Mouse (Mus musculus) erythroblast, embryonic 14.5 days (primary cell): ENCODE data around the gene Zfp641. TPM values are rescaled to one million over a fixed set of nuclear protein-coding genes. Genes with fewer than 3 reads are reported as not detected.

ENCODE experiments used
- H3K27me3 ChIP-seq: 2 replicates; pipeline ENCODE4 v1.6.1; 2012; ENCODE audit warnings: inconsistent platforms; ENCODE audit not compliant: control insufficient read depth
- H3K36me3 ChIP-seq: 2 replicates; pipeline ENCODE4 v1.6.1; 2012; ENCODE audit warnings: mild to moderate bottlenecking, inconsistent platforms; ENCODE audit not compliant: control insufficient read depth
- H3K4me1 ChIP-seq: 2 replicates; pipeline ENCODE4 v1.6.1; 2012; ENCODE audit warnings: inconsistent platforms; ENCODE audit not compliant: control insufficient read depth
- H3K4me3 ChIP-seq: replicated peaks from 2 replicates; pipeline ENCODE3; 2012; ENCODE audit warnings: moderate library complexity, mild to moderate bottlenecking, inconsistent platforms
- H3K9me3 ChIP-seq: 2 replicates; pipeline ENCODE4 v1.6.1; 2012; ENCODE audit warnings: low read length, inconsistent platforms, mixed read lengths; ENCODE audit not compliant: control insufficient read depth
- GATA1 ChIP-seq: IDR thresholded peaks from 2 replicates; pipeline ENCODE4 v1.6.1; 2012; ENCODE audit warnings: low read length, inconsistent platforms, mixed read lengths
- TAL1 ChIP-seq: IDR thresholded peaks from 3 replicates; pipeline ENCODE4 v1.6.1; 2012; ENCODE audit warnings: low read length, inconsistent platforms, mixed read lengths
- polyA plus RNA-seq: library from polyadenylated mRNA; stranded (reverse); fragments of >175 nt; gene quantifications from 2 replicates; pipeline ENCODE4 v1.2.3, GENCODE M21; 2012

Zfp641 gene
- 0.03 TPM in 1 of 2 replicates, not detected in the other for polyA plus RNA-seq

- Histone ChIP-seq H3K9me3 (no peaks in the 10 kb centered on the region), H3K4me1 (no peaks in the 10 kb centered on the region), H3K27me3 (peaks cover 29% of the 10 kb centered on the region), H3K4me3 (peak within 1 kb of the TSS; percentile 41), H3K36me3 (no peaks in the 10 kb centered on the region)
- no peak for TF ChIP-seq TAL1
- no peak for TF ChIP-seq GATA1
These were observed at the start of gene Zfp641 for GRCm38 (mm10) chr15:98295628-98296551. Zfp641 (minus strand) TSS chr15:98296161.

GRCm38 (mm10) chr15:98340887-98341286 is 44.9 kb upstream of the Zfp641 start, which contains the start of gene Olfr284:
Olfr284 (minus strand) TSS chr15:98340987.
- no peak for TF ChIP-seq GATA1
- TF ChIP-seq TAL1: no peak
- no peak within 1 kb of the TSS for H3K4me3 ChIP-seq
- H3K36me3 ChIP-seq: no peaks in the 10 kb centered on the region
- H3K9me3 ChIP-seq: peaks cover 4% of the 10 kb centered on the region; the same call in 1 of the 2 replicates
- no peaks in the 10 kb centered on the region for H3K27me3 ChIP-seq
- no peaks in the 10 kb centered on the region for H3K4me1 ChIP-seq

- Histone ChIP-seq H3K9me3 (peaks cover 6% of the 10 kb centered on the region), H3K4me1 (no peaks in the 10 kb centered on the region), H3K36me3 (no peaks in the 10 kb centered on the region), H3K4me3 (no peak within 1 kb of the TSS), H3K27me3 (no peaks in the 10 kb centered on the region)
- TF ChIP-seq GATA1 (no peak), TAL1 (no peak)
These were observed 21.3 kb upstream of the Zfp641 start, which contains the start of gene Olfr285 for GRCm38 (mm10) chr15:98317177-98317724. Olfr285 (minus strand) TSS chr15:98317353.

GRCm38 (mm10) chr15:98315703-98316102 is 19.7 kb upstream of the Zfp641 start:
- TF ChIP-seq GATA1: no peak
- TF ChIP-seq TAL1: no peak
- Histone ChIP-seq H3K4me1 (no peaks in the 10 kb centered on the region), H3K27me3 (no peaks in the 10 kb centered on the region), H3K4me3 (no peak overlapping the region), H3K36me3 (no peaks in the 10 kb centered on the region), H3K9me3 (no peaks in the 10 kb centered on the region)

- Histone ChIP-seq H3K36me3 (no peaks in the 10 kb centered on the region), H3K9me3 (no peaks in the 10 kb centered on the region), H3K27me3 (peaks cover 29% of the 10 kb centered on the region), H3K4me3 (no peak overlapping the region), H3K4me1 (no peaks in the 10 kb centered on the region)
- no peak for TF ChIP-seq TAL1
- no peak for TF ChIP-seq GATA1
These were observed 2.3 kb downstream of the Zfp641 start for GRCm38 (mm10) chr15:98293651-98294050.

GRCm38 (mm10) chr15:98288566-98288965 is 7.4 kb downstream of the Zfp641 start:
- H3K4me3 ChIP-seq: no peak overlapping the region
- H3K9me3 ChIP-seq: no peaks in the 10 kb centered on the region
- no peaks in the 10 kb centered on the region for H3K27me3 ChIP-seq
- no peaks in the 10 kb centered on the region for H3K4me1 ChIP-seq
- H3K36me3 ChIP-seq: no peaks in the 10 kb centered on the region
- TF ChIP-seq TAL1: no peak
- TF ChIP-seq GATA1: no peak

- TF ChIP-seq GATA1: no peak
- TF ChIP-seq TAL1: no peak
- Histone ChIP-seq H3K9me3 (no peaks in the 10 kb centered on the region), H3K36me3 (no peaks in the 10 kb centered on the region), H3K27me3 (no peaks in the 10 kb centered on the region), H3K4me3 (no peak overlapping the region), H3K4me1 (no peaks in the 10 kb centered on the region)
These were observed 9.5 kb downstream of the Zfp641 start for GRCm38 (mm10) chr15:98286418-98286817.

- Histone ChIP-seq H3K4me3 (no peak overlapping the region), H3K36me3 (no peaks in the 10 kb centered on the region), H3K9me3 (peaks cover 11% of the 10 kb centered on the region), H3K27me3 (no peaks in the 10 kb centered on the region), H3K4me1 (no peaks in the 10 kb centered on the region)
- TF ChIP-seq TAL1 (no peak), GATA1 (no peak)
These were observed 38.2 kb downstream of the Zfp641 start for GRCm38 (mm10) chr15:98257776-98258175.

GRCm38 (mm10) chr15:98257193-98257592 is 38.8 kb downstream of the Zfp641 start, which contains the start of gene H1fnt:
H1fnt (minus strand) TSS chr15:98257293.
- Histone ChIP-seq H3K4me3 (no peak within 1 kb of the TSS), H3K27me3 (no peaks in the 10 kb centered on the region)
- no peak for TF ChIP-seq GATA1
- no peak for TF ChIP-seq TAL1

More at GRCm38 (mm10) chr15:98257193-98257592, 38.8 kb downstream of the Zfp641 start, which contains the start of gene H1fnt:
- H3K4me1 ChIP-seq: no peaks in the 10 kb centered on the region
- peaks cover 11% of the 10 kb centered on the region for H3K9me3 ChIP-seq
- no peaks in the 10 kb centered on the region for H3K36me3 ChIP-seq
